Mouse (Mus musculus) brain, adult 2 months (tissue): ENCODE data around the gene Tekt5.

Experiments
- DNase-seq: peaks from one replicate; pipeline ENCODE4 v3.0.0; 2011; ENCODE audit warnings: low read depth, low spot score

Gene Tekt5

DNA sequence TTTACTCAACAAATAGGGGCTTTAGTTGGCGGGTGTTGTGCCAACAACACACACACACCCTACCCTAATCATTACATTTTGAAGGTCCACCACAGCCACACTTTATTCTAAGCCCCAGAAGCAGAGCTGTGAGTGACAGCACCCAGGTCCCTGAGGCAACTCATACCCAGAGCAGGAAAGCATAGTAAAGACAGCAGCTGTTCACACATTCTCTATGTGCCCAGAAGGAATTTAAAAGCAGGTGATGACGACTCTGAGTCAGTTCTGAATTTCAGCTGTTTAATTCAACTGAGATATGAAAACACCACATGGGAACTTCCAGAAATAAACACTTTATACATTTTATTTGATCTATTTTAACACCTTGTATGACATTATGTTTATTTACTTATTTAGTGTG, 15.8 kb downstream of the Tekt5 start:
- peak; percentile 80 for DNase-seq

DNA sequence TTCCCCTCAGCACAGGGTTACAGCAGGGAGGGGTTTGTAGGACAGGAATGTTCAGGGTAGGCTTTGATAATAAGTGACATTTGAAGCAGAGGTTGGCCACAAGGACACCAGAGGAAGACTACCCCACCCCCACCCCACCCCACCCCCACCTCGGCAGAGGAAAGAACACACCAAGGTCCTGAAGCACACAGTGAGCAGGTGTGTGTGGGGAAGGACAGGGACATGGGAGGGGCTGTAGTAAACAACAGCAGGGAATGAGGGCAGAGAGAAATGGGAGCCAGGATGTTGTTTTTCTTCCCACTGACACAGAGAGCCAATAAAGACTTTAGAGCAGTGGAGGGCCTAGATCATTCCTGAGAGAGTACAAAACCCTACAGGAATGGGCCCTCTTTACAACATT, 18.0 kb downstream of the Tekt5 start:
- DNase-seq: no peak

DNA sequence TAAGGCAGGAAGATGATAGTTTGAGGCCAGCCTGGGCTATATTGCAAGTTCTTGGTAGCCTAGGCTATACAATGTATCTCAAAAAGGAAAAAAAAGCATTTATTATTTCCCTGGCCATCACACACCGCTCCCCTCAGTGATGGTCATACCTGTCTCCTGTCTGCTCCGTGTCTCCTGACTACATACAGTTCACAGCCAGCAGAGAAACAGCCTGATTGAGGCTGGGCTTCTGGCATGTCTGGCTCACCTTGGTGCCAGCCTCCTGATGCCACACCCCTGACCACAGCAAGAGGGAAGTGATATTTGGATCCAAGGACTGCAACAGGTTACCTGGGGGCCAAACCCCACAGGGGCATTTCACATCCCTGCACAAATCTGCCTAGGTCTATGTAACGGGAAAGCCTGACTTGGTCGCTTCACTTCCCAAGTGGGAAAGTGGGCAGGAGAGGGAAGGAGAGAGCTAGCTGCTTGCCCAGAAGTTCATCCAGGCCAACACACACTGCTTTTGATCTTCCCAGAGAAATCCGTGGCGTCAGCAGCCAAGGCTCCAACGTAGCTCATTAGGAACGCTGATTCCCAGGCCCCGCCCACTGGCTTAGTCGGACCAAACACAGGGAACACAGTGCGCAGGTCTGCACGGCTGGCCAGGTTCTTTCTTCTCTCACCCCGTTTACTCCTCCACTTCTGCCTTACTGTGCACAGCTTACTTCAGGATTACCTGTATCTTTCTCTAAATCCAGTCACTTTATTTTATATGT, 20.9 kb downstream of the Tekt5 start:
- DNase-seq: peak; percentile 36

DNA sequence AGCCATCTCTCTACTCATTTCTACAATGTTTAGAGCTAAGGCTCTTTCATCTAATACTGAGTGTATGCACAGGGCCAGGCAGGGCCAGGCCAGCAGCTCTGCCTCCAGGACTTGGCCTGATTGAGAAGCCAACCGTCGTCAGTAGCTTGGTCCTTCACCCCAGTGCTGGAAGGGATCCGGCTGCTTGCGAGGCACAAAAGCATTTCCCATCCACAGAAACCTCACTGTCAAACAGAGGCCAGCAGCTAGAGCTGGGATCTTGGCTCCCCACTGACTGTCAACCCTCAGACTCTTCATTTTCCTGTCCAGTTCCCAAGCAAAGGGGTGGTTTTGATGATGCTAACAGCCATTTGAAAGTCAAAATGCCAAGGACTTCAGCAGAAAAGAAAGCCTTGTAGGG, 22.9 kb downstream of the Tekt5 start:
- no peak for DNase-seq

DNA sequence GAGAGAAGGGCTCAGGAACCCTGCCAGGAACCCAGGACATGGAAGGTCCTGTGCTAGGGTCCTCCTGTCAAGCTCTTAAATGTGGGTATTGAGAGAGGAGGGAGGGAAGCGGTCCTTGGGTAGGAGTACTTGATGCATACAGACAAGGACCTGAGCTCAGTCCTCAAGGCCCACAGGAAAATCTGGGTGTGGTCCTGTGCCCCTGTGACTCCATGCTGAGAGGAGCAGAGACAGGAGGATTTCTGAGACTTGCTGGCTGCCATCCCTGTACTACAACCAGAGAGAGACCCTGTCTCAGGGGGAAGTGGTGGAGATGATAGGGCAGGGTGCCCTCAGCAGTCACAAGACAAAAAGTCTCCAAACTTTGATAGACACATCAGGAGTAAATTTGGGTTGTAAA, 25.3 kb downstream of the Tekt5 start:
- DNase-seq: no peak

DNA sequence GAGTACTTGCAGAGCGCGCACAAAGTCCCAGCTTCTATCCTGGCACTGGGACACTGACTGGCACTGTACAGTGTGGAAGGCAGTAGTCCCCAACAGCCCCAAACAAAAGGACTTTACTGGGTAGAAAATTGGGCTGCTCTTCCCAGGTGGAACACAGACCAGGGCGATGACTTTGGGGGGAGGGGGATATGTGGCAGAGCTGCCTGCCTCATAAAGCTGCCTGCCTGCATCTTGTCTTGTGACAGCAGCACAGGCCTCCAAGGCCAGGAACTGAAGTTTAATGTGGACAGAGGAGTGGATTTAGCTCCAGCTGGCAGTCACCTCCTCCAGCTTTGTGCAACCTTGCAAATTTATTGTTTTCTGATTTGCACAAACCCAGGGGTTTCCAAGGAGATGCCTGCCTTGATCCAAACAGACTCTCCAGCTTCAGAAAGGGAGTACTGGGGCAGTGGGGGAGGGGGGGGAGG, 25.8 kb downstream of the Tekt5 start:
- DNase-seq: peak; percentile 15

DNA sequence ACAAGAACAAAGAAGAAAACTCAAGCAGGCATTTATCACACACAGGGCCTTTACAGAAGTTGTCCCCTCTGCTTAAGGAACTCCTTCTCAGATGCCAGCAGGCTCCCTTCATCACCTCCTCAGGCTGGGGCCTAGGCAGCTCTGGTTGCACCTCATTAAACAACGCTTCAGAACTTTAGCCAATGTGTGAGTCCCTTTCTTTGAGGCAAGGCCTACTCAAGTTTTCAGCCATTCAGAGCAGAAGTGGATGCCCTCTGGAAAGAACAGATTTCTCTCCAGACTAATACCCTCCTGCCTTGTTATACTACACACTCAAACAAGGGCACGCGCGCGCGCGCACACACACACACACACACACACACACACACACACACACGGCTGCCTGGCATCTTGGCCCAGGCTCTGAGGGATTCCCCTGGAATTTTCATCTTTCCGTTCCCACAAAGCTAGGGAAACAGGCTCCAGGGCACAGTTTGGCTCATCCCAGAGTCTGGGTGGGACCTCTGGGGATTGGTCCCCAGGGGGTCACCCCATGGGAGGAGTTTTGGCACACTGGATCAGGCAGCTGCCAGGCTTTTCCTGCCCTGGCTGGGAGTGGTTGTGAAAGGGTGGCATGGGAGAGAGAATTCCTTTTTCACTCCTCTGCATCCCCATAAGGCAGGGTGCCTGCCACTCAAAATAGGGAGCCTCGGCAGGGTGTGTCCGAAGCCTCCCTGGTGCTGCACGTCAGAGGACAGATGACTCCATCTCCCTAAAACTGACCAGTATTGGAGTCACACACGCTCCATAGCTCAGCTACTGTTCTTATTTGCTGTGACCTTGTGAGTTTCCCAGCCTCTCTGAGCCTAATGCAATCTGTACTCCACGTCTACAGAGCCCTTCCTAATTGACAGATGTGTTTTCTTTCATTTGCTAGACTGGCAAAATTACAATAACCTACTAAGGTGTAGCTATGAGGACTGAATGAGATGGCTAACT, 28.8 kb downstream of the Tekt5 start:
- DNase-seq: no peak

DNA sequence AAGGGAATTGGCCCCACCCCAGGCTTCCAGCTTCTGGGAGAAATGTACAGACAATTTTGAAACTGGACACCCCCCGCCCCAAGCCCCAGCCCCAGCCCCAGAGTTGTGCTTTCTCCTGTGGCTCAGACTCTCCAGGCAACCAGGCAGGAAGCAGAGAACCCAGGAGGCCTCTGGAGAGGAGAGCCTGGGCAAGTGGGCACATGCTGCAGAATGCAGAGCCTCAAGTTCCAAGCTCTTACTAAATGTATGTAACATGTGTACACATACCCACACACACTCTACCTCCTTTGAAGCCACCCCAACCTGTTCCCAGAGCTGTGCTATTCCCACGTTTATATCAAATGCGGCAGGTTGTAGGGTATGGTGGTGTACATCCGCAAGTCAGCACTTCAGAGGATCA, 29.5 kb downstream of the Tekt5 start:
- DNase-seq: no peak

DNA sequence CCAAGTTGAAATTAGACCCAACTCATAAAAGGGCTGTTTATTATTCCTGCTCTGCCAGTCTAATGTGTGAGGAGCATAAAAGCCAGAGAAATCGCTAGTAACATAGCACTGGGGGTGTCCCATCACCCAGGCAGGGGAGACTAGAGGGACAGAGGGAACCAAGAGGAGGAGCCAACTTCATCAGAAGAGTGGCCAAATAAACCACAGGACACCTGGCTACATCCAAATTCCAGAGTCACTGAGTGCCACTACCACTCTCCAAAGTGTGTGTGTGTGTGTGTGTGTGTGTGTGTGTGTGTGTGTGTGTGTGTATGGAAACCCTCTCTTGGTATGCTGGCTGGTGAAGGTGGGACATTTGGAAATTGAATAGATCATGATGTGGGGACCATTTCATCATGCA, 32.2 kb downstream of the Tekt5 start:
- DNase-seq: no peak

DNA sequence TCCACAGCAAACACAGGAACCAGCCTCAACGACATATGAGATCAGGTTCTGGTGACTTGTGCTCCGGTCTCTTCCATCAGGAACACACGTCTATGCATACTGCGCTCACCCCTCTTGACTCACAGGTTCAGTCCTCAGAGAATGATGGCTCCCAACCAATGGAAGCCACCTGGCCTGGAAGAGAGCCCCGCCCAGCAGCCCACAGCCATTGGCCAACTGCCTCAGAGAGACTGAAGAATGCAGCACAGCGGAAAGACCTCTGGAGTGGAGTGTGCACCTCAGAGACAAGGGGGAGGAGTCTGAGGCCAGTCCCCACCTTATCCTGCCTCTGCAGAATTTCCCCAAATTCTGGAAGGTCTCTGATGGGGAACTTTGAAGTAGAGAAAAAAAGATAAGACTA, 36.0 kb downstream of the Tekt5 start:
- no peak for DNase-seq

DNA sequence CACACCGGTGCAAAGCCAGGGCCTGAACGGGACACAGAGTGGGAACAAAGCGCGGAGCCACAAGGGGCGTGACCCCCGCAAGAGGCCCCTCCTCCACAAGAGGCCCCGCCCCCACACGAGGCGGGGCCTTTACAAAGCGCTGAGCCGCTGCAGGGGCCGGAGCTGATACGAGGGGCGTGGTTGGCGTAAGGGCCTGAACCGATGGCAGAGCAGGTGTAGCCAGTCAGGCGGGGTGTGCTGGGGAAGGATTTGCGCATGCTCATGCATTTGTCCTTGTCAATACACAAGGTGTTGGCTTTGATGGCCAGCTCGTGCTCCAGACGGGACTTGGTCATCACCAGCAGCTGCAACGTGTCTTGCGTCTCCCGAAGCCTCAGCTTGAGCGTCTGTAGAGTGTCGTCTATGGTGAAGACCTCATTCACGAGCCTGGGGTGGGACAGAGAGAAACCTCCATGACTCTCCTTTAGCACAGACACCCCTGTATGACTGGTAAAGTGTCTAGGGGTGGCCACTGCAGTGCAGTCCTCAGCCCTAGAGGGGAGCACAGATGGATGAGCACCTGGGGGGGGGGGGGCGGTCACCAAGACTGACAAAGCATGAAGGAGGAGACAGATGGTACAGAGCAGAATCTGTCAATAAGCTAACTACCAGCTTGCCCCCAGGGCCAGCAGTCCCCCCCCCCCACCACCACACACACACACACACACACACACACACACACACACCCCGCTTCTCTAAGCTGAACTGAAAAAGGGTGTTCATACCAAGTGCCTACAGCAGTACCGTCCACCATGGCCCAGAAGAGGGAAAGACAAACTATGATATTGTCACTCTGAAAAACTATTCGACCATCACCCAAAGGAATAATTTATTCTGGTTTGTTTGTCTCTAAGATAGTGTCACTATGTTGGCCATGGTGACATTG, 37.0 kb downstream of the Tekt5 start:
- DNase-seq: no peak

DNA sequence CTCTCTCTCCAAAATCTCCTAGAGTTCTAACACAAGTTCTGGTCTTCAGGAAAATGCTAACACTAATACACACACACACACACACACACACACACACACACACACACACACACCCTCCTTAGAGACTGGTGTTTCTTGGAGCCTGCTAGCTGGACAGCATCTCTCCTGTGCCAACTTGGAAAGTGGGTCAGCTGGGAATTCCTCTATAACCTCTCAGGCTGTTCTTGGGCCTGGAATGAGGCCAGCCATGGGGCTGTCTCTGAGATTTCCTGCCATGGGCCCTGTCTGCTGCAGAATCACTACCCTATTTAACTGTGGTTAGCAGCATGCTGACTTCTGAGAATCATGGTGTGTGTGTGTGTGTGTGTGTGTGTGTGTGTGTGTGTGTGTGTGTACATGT, 40.3 kb downstream of the Tekt5 start:
- peak; percentile 69 for DNase-seq

DNA sequence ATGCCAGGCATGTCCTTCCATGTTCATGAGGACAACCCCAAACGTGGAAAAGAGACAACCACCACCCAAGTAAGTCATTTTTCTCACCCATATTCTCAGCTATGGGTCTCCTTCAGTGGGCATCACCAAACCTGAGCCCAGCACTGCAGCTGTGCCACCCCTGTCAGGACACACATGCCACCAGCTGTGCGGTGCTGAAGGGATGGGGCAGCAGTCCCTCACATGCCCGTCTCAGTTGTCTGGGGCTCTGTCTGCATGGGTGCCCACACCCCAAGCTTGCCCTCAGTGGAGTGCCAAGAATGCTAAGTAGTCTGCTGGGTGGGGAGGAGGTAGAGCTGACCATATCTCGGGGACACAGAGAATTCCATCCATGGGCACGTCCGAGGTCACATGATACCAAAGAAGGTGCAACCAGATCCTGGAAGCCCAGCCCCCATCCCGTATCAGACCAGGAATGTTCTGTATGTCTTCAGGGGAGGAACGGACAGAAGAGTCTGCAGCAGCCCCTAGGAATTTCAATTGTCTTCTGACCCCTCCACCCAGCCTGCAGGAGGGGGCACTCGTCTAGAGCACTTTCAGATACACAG, 44.1 kb downstream of the Tekt5 start:
- DNase-seq: no peak

DNA sequence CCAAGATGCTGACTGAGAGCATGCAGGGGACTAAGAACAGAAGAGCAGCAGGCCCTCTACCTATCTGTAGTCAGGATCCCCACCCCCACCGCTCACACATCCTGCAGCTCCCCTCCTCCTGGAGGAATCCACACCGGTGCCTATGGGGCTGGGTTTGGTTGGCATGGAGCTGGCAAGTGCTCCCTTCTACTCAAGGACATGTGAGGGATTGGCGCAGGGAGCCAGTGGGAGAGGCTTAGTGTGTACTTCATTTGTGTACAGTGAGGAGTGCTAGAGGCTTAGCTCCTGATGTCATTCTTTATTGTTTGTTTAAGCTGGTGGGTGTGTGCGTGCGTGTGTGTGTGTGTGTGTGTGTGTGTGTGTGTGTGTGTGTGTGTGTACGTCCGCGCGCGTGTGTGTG, 45.4 kb downstream of the Tekt5 start:
- no peak for DNase-seq

DNA sequence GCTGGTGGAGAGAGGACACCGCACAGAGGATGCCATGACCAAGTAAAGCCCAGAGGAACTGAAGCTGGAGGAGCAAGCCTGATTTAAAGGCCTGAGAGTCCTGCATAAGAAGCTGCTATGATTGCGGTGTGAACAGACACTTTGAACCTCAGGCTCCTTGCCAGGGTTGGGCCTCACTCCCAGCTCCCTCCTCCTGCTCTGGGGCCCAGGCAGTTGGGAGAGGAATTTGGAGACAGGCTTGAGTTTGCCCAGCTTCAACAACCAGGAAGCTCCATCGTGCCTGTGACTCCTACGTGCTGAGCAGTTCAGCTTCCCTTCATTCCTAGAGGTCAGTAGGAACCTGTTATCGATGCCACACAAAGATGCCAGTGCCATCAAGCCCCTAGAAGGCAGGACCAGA, 45.9 kb downstream of the Tekt5 start:
- no peak for DNase-seq

DNA sequence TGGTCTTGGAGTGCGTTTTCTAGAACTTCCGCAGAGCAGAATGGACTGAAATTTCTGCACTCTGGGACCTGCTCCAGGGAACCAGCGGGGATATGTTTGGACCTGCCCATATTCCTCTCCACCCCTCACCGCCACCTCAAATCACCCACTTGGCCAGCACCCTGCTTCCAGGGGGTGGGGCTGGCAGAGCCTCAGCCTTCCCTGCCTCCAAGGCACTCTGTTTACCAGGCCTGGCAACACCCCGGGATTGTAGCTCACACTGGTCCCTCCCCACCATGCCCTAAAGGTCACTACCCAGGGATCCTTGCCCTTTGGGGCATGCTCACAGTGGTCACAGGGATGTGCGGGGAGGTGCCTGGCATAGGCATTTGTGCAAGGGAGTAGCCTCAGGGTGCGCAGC, 47.7 kb downstream of the Tekt5 start:
- no peak for DNase-seq

DNA sequence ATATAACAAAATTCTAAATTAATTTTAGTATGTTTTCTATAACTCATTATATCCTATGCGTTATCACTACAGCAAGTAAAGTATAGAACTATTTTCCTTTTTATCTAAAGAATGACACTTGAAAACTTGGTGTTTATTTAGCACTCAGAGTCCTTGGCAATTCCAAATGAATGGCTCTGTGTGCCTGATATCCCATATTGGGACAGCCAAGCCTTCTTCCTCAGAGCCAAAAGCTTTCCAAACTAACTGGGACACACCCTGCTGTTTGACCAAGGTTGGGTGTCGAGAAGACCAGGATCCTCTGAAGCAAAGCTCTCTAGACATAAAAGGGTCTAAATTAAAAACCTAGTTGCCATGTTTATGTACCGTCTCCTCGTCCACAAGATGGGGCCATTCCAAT, 54.2 kb downstream of the Tekt5 start:
- no peak for DNase-seq

DNA sequence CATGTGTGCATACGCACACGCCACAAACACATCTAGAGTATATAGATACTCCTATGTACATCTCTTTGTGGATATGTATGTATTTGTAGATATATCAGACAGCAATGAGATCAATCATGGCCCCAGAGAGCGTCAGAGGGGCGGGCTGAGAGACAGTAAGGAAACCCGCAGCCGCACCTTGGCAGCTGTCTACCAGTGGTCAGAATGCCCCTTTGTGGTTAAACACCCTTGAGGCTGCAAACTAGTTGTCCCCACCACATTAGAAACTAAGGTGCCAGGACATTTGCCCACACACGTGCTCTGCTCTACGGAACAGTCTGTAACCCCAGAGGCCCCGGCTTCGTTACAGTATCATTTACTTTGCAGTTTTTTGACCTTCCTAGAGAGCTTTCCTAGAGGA, 55.4 kb downstream of the Tekt5 start:
- DNase-seq: no peak

DNA sequence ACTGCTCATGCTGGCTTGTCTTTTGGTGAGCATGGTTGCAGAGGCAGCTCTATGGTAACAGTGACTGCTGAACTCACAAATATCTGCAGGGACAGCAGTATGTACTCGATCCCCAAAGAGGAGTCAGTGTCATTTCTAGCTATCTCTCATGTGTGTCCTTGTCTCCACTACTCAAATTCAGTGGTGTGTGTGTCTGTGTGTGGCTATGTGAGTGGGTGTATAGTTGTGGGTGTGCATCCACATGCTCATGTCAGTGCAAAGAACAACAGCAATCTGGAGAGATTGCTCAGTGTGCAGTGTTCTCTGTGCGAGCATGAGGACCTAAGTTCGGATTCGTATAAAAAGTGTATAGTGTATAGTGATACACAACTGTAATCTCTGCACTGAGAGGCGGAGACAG, 56.7 kb downstream of the Tekt5 start:
- DNase-seq: peak; percentile 55

DNA sequence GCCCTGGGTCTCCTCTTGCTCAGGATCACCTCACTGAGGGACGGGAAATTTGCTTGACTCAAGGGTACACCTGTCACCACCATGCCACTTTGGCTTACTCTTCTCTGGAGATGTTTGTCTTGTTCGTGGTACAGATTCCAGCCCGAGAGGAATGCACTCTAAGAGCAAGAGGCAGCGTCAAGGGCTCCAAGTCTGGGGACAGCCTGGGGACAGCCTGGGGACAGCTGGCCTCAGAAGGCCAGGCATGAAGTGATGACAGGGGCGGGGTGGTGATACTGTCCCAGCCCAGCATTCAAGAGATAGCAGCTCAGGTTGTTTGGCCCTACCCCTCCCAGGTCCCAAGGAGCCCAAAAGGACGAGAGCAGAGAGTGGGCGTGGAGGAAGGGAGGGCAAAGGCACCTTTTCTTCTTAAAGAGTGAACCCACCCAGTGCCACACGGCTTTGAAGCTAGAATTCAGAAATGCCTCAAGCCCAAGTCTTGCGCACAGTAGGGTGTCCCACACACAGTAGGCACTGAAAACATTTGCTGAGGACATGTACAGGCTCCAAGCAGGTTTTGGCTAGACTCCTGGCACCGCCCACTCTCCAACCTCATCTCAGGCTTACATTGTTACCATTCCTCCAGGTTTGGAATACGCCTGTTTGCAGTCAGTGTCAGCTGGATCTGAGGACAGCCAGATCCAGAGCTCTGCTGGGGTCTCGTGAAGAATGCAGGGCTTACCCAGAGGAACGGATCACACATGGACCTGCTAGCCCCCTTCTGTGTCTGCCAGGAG, 57.7 kb downstream of the Tekt5 start:
- peak; percentile 39 for DNase-seq
